Mouse (Mus musculus) central nervous system, embryonic 11.5 days (tissue): ENCODE data around the gene Myom3. TPM values are rescaled to one million over a fixed set of nuclear protein-coding genes. Genes with fewer than 3 reads are reported as not detected.

Source experiments
- polyA plus RNA-seq: library from polyadenylated mRNA; depleted of rRNA; stranded (reverse); fragments of >200 nt; gene quantifications from 2 replicates; pipeline ENCODE4 v1.2.3, GENCODE M21; 2012; rRNA removed

The Myom3 gene
- 0.04 and 1.9 TPM in 2 replicates for polyA plus RNA-seq

DNA sequence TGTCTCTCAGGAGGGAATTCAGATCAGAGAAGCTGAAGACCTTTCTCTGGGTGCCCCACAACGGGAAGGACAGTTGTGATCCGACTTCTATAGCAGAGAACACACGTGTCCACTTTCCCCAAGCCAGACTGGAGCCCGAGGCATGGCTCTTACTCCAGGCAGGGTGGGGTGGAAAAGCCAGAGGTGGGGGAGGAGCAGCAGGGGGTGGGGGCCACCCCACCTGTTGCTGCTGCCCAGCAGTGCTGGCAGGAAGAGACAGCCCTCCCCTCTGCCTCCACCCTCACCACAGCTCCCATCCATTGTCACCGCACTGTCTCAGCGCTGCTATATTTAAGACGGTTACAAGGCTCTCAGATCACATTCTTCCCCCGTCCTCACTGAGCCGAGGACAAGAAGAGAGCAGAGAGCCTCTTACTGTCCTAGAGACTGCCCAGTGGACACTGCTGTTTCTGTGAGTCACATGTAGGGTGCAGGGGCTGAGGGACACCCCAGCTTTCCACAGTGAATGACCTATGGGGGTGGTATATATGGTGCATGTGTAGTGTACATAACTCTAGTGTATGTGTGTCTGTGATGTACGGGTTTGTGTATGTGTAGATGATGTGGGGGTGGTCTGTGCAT lies at the start of gene Myom3:
Gene Myom3, plus strand, starts transcription at position 360 of the 621 bp plus-strand sequence.

GRCm38 (mm10) chr4:135727817-135728216 lies 31.7 kb upstream of the Myom3 start, which contains the start of gene Il22ra1:
TSS of gene Il22ra1 (plus strand) at chr4:135728172.

GRCm38 (mm10) chr4:135855536-135856222 lies 96.2 kb downstream of the Myom3 start, which contains the start of gene Srsf10:
TSS of gene Srsf10 (plus strand) at chr4:135855747.

Other genes with a start within 250 kb of the Myom3 start
- gene Grhl3, start 186.1 kb upstream of the Myom3 start, polyA plus RNA-seq: 1.9 and 2.3 TPM in 2 replicates
- 0.34 and 0.87 TPM in 2 replicates for gene Ifnlr1, start 73.4 kb upstream of the Myom3 start, polyA plus RNA-seq
- gene Il22ra1, start 31.5 kb upstream of the Myom3 start, polyA plus RNA-seq: 0.07 and 0.10 TPM in 2 replicates
- gene Srsf10, start 96.0 kb downstream of the Myom3 start, polyA plus RNA-seq: 161 and 212 TPM in 2 replicates
- gene Pnrc2, start 114.1 kb downstream of the Myom3 start, polyA plus RNA-seq: 119 and 142 TPM in 2 replicates
- gene Cnr2, start 135.7 kb downstream of the Myom3 start, polyA plus RNA-seq: 0.45 and 0.46 TPM in 2 replicates
- gene Fuca1, start 161.0 kb downstream of the Myom3 start, polyA plus RNA-seq: 31.6 and 41.2 TPM in 2 replicates
- gene Hmgcl, start 186.7 kb downstream of the Myom3 start, polyA plus RNA-seq: 45.1 and 46.8 TPM in 2 replicates
- 27.9 TPM in 2 replicates for gene Gale, start 204.0 kb downstream of the Myom3 start, polyA plus RNA-seq
- 112 and 118 TPM in 2 replicates for gene Lypla2, start 212.9 kb downstream of the Myom3 start, polyA plus RNA-seq
- gene Pithd1, start 227.5 kb downstream of the Myom3 start, polyA plus RNA-seq: 40.5 and 50.9 TPM in 2 replicates